In genomic region chr15:27756426-27756825, GRCm38 (mm10) we compare ENCODE assay signal across 22 mouse cellular contexts.
"Had no signal": no experiment of that assay in that cellular context is flagged by ENCODE, and none has a peak within 500 bp of the region (broad histone marks: within the 10 kb centered on the region; RNA-seq: fewer than 3 reads in every experiment).

No protein-coding gene starts in this region.

- H3K4me3 ChIP-seq: kidney, embryonic 15.5 days; limb, embryonic 10.5 days; limb, embryonic 13.5 days; liver, embryonic 12.5 days; liver, embryonic 15.5 days; lung, embryonic 15.5 days; neural tube, embryonic 12.5 days; neural tube, embryonic 15.5 days; stomach, embryonic 15.5 days had no signal

- ATAC-seq: intestine, postnatal 0 days; liver, embryonic 12.5 days had no signal

- H3K4me1 ChIP-seq: liver, embryonic 12.5 days; liver, embryonic 15.5 days had no signal

- DNase-seq: kidney, adult 8-10 months; kidney, postnatal 10 days; kidney, postnatal 36 days; liver; lung, adult 18-20 months; lung, postnatal 10 days; lung, postnatal 36 days; midbrain, embryonic 14.5 days; retina, postnatal 1 day; right cerebral cortex, postnatal 25 days; spleen, adult 18-20 months; thymus, postnatal 25 days had no signal

- H3K27ac ChIP-seq: kidney, embryonic 15.5 days; limb, embryonic 10.5 days; limb, embryonic 13.5 days; liver, embryonic 12.5 days; liver, embryonic 15.5 days; lung, embryonic 15.5 days; neural tube, embryonic 12.5 days; neural tube, embryonic 15.5 days; stomach, embryonic 15.5 days had no signal
